Mouse (Mus musculus) hindbrain, embryonic 10.5 days (tissue): ENCODE measurements at regions not wholly inside any gene's neighbourhood (a gene's known extent, or its start where the extent isn't known, plus 50 kb on each side); places are given as distances from the start of the nearest gene placed in this dataset.

ENCODE experiments used
- DNase-seq: peaks from one replicate; pipeline ENCODE4 v3.0.0-alpha.2; 2017; ENCODE audit warnings: low spot score
- H3K27ac ChIP-seq: fragments of 300-500 bp; sonication (generic); 2 replicates; pipeline ENCODE4 v1.5.1; 2016; ENCODE audit warnings: mild to moderate bottlenecking, moderate library complexity
- H3K27me3 ChIP-seq: fragments of 300-500 bp; sonication (generic); 2 replicates; pipeline ENCODE4 v1.6.1; 2016; ENCODE audit warnings: mild to moderate bottlenecking; ENCODE audit not compliant: poor library complexity, insufficient read depth, severe bottlenecking
- H3K36me3 ChIP-seq: fragments of 300-500 bp; sonication (generic); 2 replicates; pipeline ENCODE4 v1.6.1; 2016; ENCODE audit warnings: mild to moderate bottlenecking, moderate library complexity
- H3K4me1 ChIP-seq: fragments of 300-500 bp; sonication (generic); replicated peaks from 2 replicates; pipeline ENCODE4 v1.6.1; 2016; ENCODE audit warnings: mild to moderate bottlenecking
- H3K4me3 ChIP-seq: fragments of 300-500 bp; sonication (generic); 2 replicates; pipeline ENCODE4 v1.5.1; 2016; ENCODE audit warnings: mild to moderate bottlenecking, moderate library complexity
- H3K9me3 ChIP-seq: fragments of 300-500 bp; sonication (generic); 2 replicates; pipeline ENCODE4 v1.6.1; 2016; ENCODE audit warnings: mild to moderate bottlenecking, moderate library complexity
- WGBS: fragments of 180-500 bp; shearing (Covaris S2); methylation state at CpG from one replicate; pipeline ENCODE4 v1.1.7; 2016; 5-methylcytosine and 5-hydroxymethylcytosine counted together

DNA sequence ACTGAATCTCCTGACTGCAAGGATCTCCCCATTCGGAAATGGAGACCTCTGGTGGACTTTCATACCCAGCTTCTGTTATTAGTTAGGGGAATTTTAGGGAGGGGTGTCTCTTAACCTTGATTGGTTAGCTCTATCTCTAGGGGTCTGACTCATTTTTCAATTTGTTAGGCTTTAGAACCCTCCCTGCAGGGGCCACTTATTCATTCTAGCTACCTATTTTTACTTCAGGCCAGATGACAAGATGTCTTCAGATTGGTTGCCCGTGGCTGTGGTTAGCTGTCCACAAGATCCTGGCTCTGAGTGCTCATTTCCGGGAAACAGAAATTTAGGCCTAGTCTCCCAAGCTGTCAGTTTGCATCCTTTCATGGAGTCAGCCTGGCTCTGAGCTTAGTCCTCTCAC is 314.3 kb downstream of the Mat2b start:
- no peak overlapping the region for H3K4me3 ChIP-seq
- H3K27me3 ChIP-seq = no peaks in the 10 kb centered on the region
- H3K9me3 ChIP-seq = no peaks in the 10 kb centered on the region
- H3K27ac ChIP-seq = no peak overlapping the region
- no peak for DNase-seq
- H3K36me3 ChIP-seq = no peaks in the 10 kb centered on the region
- WGBS = 70% methylated on average over 3 of the region's 3 CpGs
- no peaks in the 10 kb centered on the region for H3K4me1 ChIP-seq

DNA sequence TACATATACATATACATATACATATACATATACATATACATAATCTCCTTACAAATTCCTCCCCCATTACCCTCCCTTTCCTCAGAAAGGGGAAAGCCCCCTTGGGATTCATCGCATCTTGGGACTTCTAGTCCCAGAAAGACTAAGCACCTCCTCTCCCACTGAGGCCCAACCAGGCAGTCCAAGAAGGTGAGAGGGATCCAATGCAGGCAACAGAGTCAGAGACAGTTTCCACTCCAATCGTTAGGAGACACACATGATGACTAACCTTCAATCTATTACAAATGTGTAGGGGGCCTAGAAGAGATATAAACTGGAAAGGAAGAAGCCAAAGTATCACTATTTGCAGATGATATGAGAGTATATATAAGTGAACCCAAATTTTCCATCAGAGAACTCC is 323.3 kb downstream of the Mat2b start:
- Histone ChIP-seq H3K9me3 (no peaks in the 10 kb centered on the region), H3K4me3 (no peak overlapping the region), H3K36me3 (no peaks in the 10 kb centered on the region), H3K4me1 (no peaks in the 10 kb centered on the region), H3K27ac (no peak overlapping the region), H3K27me3 (no peaks in the 10 kb centered on the region)
- WGBS = 91% methylated on average over 2 of the region's 2 CpGs
- no peak for DNase-seq

- H3K27ac ChIP-seq = no peak overlapping the region
- no peaks in the 10 kb centered on the region for H3K27me3 ChIP-seq
- H3K4me3 ChIP-seq = no peak overlapping the region
- H3K36me3 ChIP-seq = no peaks in the 10 kb centered on the region
- no peaks in the 10 kb centered on the region for H3K9me3 ChIP-seq
- DNase-seq = no peak
- H3K4me1 ChIP-seq = 0 out of 2 replicates have a peak, but pooled peaks cover 3% of the 10 kb centered on the region
These were observed 328.4 kb downstream of the Mat2b start for GRCm38 (mm10) chr11:40366573-40366972.

DNA sequence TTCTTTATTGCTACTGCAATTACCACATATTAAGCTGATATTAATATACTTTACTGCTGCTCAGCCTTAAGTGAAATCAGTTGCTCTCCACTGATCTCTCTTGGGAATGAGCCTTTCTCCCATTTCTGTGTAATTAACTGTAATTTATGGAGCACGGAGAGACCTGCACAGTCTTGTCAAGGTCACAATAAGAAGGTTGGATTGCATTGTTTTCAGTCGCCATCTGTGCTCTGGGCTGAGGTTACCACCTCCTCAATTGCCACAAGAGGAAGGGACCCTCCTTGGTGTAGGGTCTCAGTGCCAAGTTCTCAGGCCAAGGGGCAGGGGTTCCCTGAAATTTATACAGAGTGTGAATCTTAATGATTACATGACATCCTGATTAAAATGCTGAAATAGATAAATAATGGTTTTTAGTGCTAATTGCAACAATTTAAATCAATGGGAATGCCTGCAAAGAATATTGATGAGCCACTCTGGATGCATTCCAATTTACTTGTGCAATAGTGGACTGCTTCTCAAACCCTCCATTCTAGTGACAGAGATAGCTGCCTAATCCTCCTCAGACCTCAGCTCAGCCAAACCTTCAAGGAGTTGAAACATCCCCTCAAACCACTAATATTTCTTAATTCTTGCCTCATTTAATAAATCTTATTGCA is 332.3 kb downstream of the Mat2b start:
- no peak for DNase-seq
- Histone ChIP-seq H3K27me3 (no peaks in the 10 kb centered on the region), H3K9me3 (no peaks in the 10 kb centered on the region), H3K36me3 (no peaks in the 10 kb centered on the region), H3K27ac (no peak overlapping the region), H3K4me1 (0 out of 2 replicates have a peak, but pooled peaks cover 3% of the 10 kb centered on the region), H3K4me3 (no peak overlapping the region)
- 46% methylated on average over 2 of the region's 2 CpGs for WGBS
